Mouse (Mus musculus) frontal cortex, adult (tissue): ENCODE results near the gene Timm44.

ENCODE experiments used
- ATAC-seq: cut with Nextera tagmentation; 2 replicates; pipeline ENCODE4 v1.9.2; 2017; ENCODE audit warnings: mild to moderate bottlenecking, moderate library complexity, mixed read lengths; ENCODE audit not compliant: low TSS enrichment

The Timm44 gene

GRCm38 (mm10) chr8:4275275-4276110 is at the start of gene Timm44:
TSS of gene Timm44 (minus strand) at chr8:4275913.
- peak; percentile 96 for ATAC-seq

GRCm38 (mm10) chr8:4324983-4325750 is 49.5 kb upstream of the Timm44 start, which contains the start of the genes Ccl25 and Elavl1:
TSS of gene Ccl25 (plus strand) at chr8:4325210.
TSS of gene Elavl1 (minus strand) at chr8:4325413.
- peak; percentile 94 for ATAC-seq

GRCm38 (mm10) chr8:4324525-4324924 is 48.8 kb upstream of the Timm44 start:
- peak; percentile 48 for ATAC-seq

- ATAC-seq: no peak
These were observed 48.2 kb upstream of the Timm44 start for GRCm38 (mm10) chr8:4323917-4324316.

GRCm38 (mm10) chr8:4322470-4322869 is 46.8 kb upstream of the Timm44 start:
- no peak for ATAC-seq

GRCm38 (mm10) chr8:4321031-4321430 is 45.3 kb upstream of the Timm44 start:
- no peak for ATAC-seq

GRCm38 (mm10) chr8:4320404-4320803 is 44.7 kb upstream of the Timm44 start:
- no peak for ATAC-seq

GRCm38 (mm10) chr8:4319573-4319872 is 43.8 kb upstream of the Timm44 start:
- ATAC-seq: no peak

- ATAC-seq: no peak
These were observed 43.3 kb upstream of the Timm44 start for GRCm38 (mm10) chr8:4318796-4319572.

- ATAC-seq: no peak
These were observed 42.4 kb upstream of the Timm44 start for GRCm38 (mm10) chr8:4318124-4318523.

GRCm38 (mm10) chr8:4314852-4315251 is 39.1 kb upstream of the Timm44 start:
- no peak for ATAC-seq

- ATAC-seq: peak; percentile 98
These were observed 37.8 kb upstream of the Timm44 start for GRCm38 (mm10) chr8:4313254-4314124.

- ATAC-seq: no peak
These were observed 36.4 kb upstream of the Timm44 start for GRCm38 (mm10) chr8:4312104-4312503.

- no peak for ATAC-seq
These were observed 30.1 kb upstream of the Timm44 start for GRCm38 (mm10) chr8:4305838-4306237.

GRCm38 (mm10) chr8:4304124-4304547 is 28.4 kb upstream of the Timm44 start:
- ATAC-seq: no peak

GRCm38 (mm10) chr8:4297822-4298221 is 22.1 kb upstream of the Timm44 start:
- ATAC-seq: no peak

GRCm38 (mm10) chr8:4292738-4293137 is 17.0 kb upstream of the Timm44 start:
- ATAC-seq: 0 out of 2 replicates have a peak, but pooled peaks have one; percentile 6

- no peak for ATAC-seq
These were observed 375 bp upstream of the Timm44 start for GRCm38 (mm10) chr8:4276111-4276465.

- no peak for ATAC-seq
These were observed 6.1 kb downstream of the Timm44 start for GRCm38 (mm10) chr8:4269609-4270008.

GRCm38 (mm10) chr8:4267627-4268026 is 8.1 kb downstream of the Timm44 start:
- ATAC-seq: no peak
